ENCODE assay signal across 13 mouse cellular contexts in the genomic region with DNA sequence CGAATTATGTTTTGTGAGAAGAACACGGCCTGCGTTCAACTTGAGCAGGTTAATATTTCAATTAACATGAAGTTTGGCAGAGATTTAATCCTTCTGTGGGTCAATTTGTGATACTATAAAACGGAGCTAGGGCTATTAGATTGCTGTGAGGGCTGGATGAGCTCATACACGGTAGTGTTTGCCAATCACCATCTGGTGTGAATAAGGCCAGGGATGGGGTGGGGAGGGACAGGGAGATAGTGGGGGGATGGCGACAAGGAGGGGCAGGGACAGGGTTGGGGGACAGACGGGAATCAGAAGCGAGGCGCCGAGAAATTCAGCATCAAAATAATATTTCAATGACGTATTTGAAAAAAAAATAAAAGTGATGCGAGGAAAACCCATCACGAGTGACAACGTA.
DNase-seq lines count a peak whose midpoint lies in the region; ATAC-seq and TF ChIP-seq lines count a peak whose summit lies in the region.
"Had no signal": no experiment of that assay in that cellular context is flagged by ENCODE, and none has a peak within 500 bp of the region (broad histone marks: within the 10 kb centered on the region; RNA-seq: fewer than 3 reads in every experiment).

No protein-coding gene starts in this region.

- H3K27ac ChIP-seq in layer of hippocampus, adult 2 months = no peak overlapping the region
- no peak overlapping the region for H3K27ac ChIP-seq in heart, embryonic 10.5 days
- H3K27ac ChIP-seq in hindbrain, embryonic 12.5 days = no peak overlapping the region
- H3K27ac ChIP-seq: embryonic facial prominence, embryonic 12.5 days; forebrain, embryonic 12.5 days; heart, embryonic 15.5 days; intestine, embryonic 15.5 days had no signal

- peak overlapping the region; percentile 44 for H3K4me3 ChIP-seq in layer of hippocampus, adult 2 months
- H3K4me3 ChIP-seq in heart, embryonic 10.5 days = no peak overlapping the region
- H3K4me3 ChIP-seq in hindbrain, embryonic 12.5 days = no peak overlapping the region
- H3K4me3 ChIP-seq: embryonic facial prominence, embryonic 12.5 days; forebrain, embryonic 12.5 days; heart, embryonic 15.5 days; intestine, embryonic 15.5 days had no signal

- H3K9me3 ChIP-seq in heart, embryonic 10.5 days = no peaks in the 10 kb centered on the region
- no peaks in the 10 kb centered on the region for H3K9me3 ChIP-seq in hindbrain, embryonic 12.5 days (replicated peaks)
- H3K9me3 ChIP-seq: embryonic facial prominence, embryonic 12.5 days; forebrain, embryonic 12.5 days; heart, embryonic 15.5 days; intestine, embryonic 15.5 days had no signal

- TF ChIP-seq CTCF in layer of hippocampus, adult 2 months (conservative IDR thresholded peaks at IDR 0.05) = no peak

- peaks cover 9% of the 10 kb centered on the region; the same call in 1 of the 2 replicates for H3K4me1 ChIP-seq in heart, embryonic 10.5 days
- H3K4me1 ChIP-seq in hindbrain, embryonic 12.5 days = 0 out of 2 replicates have a peak, but pooled peaks cover 5% of the 10 kb centered on the region
- H3K4me1 ChIP-seq: embryonic facial prominence, embryonic 12.5 days; intestine, embryonic 15.5 days had no signal

- intact Hi-C loops in heart, postnatal 25 days (cut with DNase I) = loop anchor here (1.0 to 10.0 kb wide), 4 partner anchors 157 to 434 kb away; a partner anchor contains a TSS

- ATAC-seq in hindbrain, embryonic 12.5 days (ENCODE audit: low FRiP score) = no peak
- ATAC-seq: intestine, embryonic 15.5 days had no signal

- H3K9ac ChIP-seq in hindbrain, embryonic 12.5 days = no peak overlapping the region
- H3K9ac ChIP-seq: embryonic facial prominence, embryonic 12.5 days; forebrain, embryonic 12.5 days; heart, embryonic 15.5 days; hindbrain, embryonic 14.5 days; intestine, embryonic 15.5 days had no signal

- no peaks in the 10 kb centered on the region for H3K27me3 ChIP-seq in heart, embryonic 10.5 days (ENCODE audit: insufficient read depth, poor library complexity, severe bottlenecking)
- no peaks in the 10 kb centered on the region for H3K27me3 ChIP-seq in hindbrain, embryonic 12.5 days
- H3K27me3 ChIP-seq: embryonic facial prominence, embryonic 12.5 days; forebrain, embryonic 12.5 days; heart, embryonic 15.5 days; intestine, embryonic 15.5 days had no signal

- H3K4me2 ChIP-seq in hindbrain, embryonic 12.5 days (replicated peaks) = no peak overlapping the region
- H3K4me2 ChIP-seq: embryonic facial prominence, embryonic 12.5 days; forebrain, embryonic 12.5 days; heart, embryonic 15.5 days; hindbrain, embryonic 14.5 days; intestine, embryonic 15.5 days had no signal

- no peaks in the 10 kb centered on the region for H3K36me3 ChIP-seq in heart, embryonic 10.5 days
- H3K36me3 ChIP-seq in hindbrain, embryonic 12.5 days = no peaks in the 10 kb centered on the region
- H3K36me3 ChIP-seq: embryonic facial prominence, embryonic 12.5 days; forebrain, embryonic 12.5 days; heart, embryonic 15.5 days; intestine, embryonic 15.5 days had no signal

- DNase-seq in cerebellum, postnatal 14 days = peak; percentile 19 to 28
- no peak for DNase-seq in cerebellum, adult 11-12 months
- DNase-seq in heart, adult 11 months = peak; percentile 93
- no peak for DNase-seq in heart, postnatal 25 days (ENCODE audit: low spot score)
- no peak for DNase-seq in layer of hippocampus, adult 2 months (ENCODE audit: low spot score in 2 of 2)
- DNase-seq in layer of hippocampus, postnatal 10 days (ENCODE audit: low spot score in 2 of 2) = no peak
- peak; percentile 19 for DNase-seq in heart, embryonic 10.5 days (ENCODE audit: low spot score)

- 81% methylated on average over 14 of the region's 14 CpGs for WGBS in heart, embryonic 10.5 days
- 84% methylated on average over 14 of the region's 14 CpGs for whole genome bisulfite sequencing in hindbrain, embryonic 12.5 days

Comparison
In these comparisons a context has a peak if more than half of its experiments do, and no peak if none do; other contexts are left out.
1. DNase-seq: peak in cerebellum, postnatal 14 days (2 of 2), heart, adult 11 months (single experiment) and heart, embryonic 10.5 days (single experiment); none in cerebellum, adult 11-12 months (single experiment), heart, postnatal 25 days (single experiment), layer of hippocampus, adult 2 months (0 of 2) and layer of hippocampus, postnatal 10 days (0 of 2).